Mouse (Mus musculus) gastrocnemius, adult 8-10 months (tissue): ENCODE measurements around the gene Evx2. TPM values are rescaled to one million over a fixed set of nuclear protein-coding genes. Genes with fewer than 3 reads are reported as not detected.

Experiments used
- DNase-seq, 2 experiments: peaks; one replicate each; pipeline ENCODE4 v3.0.0; 2022; ENCODE audit warnings: low spot score in 2 of 2
- total RNA-seq, 4 experiments: library from RNA; stranded (reverse); gene quantifications; 2 replicates each; pipeline ENCODE4 v1.2.4; 2022

The Evx2 gene
- total RNA-seq, 4 experiments from 2014 or later: not detected

DNA sequence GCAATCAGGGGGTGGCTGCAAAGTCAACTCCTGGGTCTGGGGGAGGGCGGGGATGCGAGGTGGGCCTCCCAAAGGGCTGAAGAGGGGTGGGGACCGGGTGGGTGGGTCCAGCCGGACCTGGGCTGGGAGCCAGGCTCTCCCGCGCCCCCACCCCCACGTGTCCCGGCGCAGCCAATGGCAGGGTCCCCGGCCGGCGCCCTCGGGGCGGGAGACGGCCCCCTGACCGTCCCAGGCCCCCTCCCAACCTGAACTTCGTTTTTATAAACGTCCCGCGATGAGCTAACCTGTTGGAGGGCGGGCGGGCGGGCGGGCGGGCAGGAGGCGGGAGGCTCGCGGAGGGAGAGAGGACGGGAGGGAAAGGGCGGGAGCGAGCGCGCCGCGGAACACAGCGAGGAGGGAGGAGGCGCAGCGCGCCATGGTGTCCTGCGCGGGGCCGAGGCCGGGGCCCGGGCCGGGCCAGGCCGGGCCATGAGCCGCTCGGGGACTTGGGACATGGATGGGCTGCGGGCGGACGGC is 8.5 kb upstream of the Evx2 start, which contains the start of gene Hoxd13:
TSS of gene Hoxd13 (plus strand) at position 469 of the 516 bp plus-strand sequence.
- DNase-seq: no peak

DNA sequence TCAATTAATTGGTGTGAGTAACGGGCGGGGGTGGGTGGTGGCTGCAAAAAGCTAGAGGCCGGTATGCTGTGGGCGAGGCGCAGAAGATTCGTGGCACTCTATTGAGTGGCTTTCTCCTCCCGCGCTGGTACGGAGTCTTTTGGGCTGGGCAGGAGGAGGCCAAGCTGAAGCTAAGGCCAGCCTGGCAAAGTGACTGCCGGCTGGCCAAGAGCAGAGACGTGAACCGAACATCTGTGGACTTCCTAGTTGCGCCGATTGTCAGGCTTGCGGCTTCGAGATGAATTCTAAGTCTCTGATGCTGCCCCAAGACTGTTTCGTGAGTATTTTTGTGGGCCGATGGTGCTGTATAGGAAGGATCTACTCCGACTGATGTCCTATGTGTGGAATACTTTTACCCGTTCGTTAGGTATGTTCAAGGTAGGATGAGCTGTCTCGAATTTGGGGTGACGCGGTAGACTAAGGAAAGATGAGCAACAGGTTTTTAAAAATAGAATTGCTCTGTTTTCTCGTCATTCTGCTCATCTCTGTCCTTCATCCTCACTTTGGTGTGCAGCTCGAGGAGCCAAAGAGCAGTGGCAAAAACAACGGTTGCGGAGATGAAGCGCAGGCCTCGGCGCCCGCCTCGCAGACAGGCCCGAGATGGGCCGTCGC is 8.0 kb upstream of the Evx2 start:
- no peak for DNase-seq

DNA sequence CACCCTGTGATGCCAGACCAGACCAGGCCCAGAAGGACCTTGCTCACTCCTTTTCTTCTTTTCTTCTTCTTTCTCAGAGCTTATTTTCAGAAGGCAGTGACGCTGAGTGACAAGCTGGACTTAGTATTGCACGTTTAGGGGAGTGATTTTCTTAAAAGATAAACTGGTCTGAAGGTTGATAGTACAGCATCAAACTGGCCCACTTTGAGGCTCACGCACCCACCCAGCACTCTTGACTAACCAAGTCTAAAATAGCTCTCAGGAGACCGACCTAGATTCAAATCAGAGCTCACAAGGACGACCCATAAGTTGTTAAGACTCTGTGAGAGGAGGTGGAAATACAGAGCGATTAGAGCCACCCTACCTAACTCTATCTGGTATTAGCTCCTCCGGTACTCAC is 7.1 kb upstream of the Evx2 start:
- DNase-seq: no peak

DNA sequence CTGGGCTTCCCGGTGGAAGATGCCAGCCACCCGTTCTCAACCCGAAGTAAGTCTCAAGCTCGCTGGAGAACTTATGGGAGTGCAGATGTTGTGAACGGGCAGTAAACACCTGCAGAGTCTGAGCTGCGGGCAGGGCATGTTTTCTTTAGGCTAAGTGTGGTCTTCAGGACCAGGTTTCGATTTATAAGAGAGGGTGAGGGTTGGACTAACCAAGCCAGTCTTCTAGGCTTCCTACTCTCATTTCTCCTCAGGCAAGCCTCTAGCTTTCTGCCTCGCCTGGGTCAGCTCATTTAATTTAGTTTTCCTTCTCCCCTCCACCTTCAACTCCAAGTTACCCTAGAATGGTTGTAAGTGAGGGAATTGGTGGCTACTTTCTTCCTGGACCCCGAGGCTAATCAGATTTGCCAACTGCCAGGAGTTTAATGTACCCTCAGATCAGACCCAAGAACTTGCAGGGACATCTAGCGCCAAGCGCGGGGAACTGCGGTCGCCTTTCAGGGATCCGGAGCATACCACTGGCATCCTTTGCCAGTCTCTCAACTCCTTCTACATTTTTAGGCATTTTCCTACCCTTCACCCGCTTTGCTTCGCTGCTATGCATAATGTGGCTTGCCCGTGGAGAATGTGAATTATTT is 4.1 kb upstream of the Evx2 start:
- no peak for DNase-seq

DNA sequence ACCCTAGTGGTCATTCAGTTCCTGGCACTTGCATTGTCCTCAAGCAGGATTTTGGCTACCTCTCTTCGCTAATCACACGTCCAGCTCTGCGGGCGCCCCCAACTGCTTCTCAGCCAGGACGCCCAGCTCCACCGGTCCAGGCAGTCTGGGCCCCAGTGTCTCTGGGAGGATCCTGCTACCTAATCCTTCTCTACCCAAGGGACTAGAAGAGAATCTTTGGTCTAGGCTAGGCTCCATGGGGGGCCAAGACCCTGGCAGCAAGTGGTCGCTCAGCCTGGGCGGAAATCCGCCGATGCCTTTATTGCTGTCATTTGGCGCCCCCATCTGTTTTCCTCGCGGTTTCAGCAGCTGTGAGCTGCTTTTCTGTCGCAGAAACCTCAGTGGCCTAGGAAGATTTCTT is 2.3 kb upstream of the Evx2 start:
- DNase-seq: no peak

DNA sequence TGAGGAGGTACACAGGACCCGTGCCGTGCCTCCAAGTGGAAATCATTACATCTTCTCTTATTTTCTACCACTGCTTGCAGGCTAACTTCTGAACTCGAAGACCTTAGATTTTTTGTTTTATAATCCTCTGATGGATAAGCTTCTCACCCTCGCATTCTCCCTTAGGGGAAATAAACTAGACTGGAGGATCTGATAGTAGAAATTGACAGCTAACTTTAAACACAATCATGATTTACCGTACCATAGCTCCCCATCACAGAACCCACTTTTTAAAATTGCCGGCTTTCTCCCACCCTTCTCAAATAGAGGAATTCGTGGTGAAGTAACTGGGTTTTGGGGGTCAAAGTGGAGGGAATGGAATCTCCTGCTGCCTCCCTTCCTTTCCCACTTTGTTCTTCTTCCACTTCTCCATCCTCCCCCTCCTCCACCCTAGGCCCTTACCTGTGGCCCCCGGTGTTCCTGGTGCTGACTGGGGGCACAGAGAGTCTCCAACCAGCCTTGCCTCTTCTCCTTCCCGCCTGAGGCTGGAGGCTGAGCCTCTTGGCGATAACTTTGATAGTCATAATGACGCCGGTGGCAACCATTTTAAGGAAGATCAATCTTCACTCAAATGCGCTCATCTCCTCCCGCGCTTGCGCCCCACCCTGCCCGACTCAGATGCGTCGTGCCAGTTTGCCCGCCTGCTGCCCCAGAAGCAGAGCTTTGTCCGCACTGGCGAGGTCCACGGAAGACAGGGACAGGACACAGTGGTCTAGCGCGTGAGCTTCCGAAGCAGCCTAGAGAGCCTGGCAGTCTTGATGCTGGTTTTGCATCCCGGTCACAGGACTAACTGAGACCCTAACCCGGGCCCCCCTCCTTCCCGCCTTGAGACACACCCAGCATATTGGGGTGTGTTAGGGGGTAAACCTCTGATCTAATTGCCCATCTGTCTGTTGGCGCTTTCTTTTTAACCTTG is 1.3 kb upstream of the Evx2 start:
- no peak for DNase-seq

DNA sequence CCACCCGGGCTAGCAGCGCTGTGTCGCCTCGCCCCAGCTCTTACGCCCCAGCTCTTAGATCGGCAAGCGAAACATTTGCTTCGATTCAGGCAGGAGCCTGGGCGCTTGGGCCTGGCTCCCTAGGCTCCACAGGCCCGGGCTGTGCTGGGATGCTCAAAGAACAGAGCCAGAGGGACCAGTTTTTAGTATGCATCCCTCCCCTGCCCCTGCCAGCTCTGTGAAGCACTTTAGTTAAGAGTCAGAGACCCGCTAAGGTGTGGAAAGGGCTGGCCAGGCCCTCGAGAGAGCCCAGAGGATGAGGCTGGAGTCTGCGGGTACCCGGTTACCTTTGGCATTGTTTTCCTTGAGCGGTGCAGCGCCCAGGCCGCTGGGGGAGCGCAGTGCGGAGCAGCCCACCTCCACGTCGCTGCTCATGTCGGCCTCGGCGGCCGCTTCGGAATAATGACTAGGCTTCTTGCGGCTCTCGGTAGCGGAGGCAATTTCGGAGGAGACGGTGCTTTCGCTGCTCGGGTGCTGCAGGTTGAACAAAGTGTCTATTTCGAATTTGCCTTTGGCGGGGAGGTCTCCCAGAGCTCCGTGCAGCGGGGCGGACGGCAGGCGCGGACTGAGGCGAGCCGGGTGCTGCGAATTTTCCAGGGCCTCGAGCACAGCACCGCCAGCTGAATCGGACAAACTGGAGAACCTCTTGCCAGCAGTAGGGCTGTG is 538 bp downstream of the Evx2 start:
- no peak for DNase-seq

DNA sequence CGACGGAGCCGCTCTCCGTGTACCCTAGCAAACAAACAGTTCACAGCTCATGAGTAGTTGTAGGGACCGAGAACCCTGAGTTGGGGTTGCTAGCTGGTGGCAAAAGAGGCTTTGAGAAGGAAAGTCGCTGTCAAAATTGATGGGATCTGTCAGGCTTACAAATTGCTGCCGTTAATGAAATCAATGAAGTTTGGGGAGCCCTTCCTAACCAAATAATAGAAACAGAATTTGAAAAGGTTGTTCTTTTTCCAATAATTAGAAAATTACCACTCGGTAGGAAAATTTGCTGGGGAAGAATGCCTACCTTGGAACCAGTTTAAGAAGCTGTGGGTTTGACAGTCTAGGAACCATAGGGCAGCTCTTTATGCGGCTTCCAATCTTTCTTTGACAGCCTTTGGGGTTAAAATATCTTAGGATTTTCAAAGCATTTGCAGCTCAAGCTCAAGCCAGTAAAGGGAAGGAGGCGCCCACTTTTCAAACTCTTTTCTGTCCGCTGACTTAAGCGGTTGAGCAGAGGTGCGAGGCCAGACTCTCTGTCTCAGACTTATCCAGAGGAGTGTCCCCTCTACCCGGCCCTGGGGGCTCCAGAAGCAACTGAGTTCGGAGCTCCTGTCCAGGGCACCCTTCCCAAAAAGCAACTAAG is 1.2 kb downstream of the Evx2 start:
- no peak for DNase-seq

DNA sequence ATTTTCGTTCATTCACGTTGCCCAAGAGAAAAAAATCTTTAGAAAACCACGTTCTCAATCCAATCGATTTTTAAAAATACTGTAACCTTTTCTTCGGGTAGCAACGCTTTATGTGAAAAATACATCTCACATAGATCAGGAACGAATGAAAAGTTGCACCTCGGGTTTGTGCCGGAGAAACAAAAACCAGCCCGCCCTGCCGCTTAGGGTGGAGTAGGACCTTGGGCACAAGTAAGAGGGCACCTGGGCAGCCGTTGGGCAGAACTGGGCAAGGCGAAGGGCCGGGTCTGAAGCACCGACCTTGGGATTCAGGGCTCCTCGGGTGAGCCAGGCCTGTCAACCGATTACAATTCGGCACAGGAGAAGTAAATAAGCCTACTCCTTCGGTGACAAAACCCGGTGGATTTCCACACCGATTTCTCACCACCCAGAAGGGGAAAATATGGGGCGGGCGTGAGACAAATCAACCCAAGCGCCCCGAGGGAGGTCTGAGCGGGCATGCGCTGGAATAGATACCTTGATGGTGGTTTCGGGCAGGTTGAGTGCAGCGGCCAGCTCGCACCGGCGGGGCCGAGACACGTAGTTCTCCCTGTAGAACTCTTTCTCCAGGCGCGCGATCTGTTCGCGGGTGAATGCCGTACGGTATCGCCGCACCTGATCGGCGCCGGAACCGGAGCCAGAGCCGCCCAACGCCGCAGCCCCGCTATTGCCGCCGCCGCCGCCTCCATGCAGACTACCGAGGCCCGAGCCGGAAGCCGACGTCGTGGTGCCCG is 1.9 kb downstream of the Evx2 start:
- DNase-seq: no peak

DNA sequence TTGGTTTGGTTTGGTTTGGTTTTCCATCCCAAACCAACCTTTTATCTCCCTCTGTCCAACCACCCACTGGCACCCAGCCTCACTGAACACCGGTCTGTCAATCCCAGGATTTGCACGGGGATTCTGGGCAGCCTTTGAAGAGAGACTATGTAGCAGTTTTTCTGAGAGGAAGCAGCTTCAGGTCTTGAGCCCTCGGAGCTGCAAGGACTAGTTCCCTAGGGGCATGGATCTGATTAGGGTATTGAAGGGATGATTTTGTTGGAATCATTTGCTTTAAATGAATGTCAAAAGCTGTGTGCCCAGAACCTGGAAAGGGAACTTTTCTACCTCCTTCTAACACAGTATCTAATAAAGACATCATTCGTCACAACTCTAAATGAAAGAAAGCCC is 2.7 kb downstream of the Evx2 start:
- DNase-seq: no peak

DNA sequence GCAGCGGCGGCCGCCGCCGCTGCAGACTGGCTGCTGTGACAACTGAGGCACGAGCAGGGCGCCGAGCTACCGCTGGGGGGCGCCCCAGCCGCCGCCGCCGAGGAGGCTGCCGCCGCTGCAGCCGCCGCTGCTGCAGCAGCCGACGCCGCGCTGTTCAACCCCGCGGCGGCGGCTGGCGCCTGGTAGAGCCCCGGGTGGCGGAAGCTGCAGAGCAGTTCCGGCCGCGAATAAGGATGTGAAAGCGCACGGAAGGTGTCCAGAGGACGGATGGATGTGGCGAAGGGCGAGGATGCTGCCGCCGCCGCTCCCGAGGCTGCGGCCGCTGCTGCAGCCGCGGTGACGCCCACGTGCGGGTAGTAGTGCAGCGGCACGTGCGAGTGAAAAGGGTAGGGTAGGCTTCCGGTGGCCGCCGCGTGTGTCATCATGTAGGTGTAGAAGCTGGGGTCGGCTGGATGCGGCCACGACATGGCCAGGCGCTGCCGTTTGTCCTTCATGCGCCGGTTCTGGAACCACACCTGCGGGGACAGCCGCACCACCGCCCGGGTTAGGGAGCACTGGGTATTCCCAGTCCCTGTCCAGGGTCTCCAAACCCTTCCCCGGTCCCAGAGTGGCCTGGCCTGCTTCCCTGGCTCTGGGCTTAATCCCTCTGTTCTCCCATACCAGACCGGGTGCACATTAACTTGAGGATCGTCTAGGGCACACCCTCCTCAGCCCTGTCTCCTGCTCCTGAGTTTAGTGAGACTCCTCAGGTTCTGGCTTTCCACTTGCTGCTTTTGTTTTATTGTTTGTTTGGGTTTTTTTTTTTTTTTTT is 3.3 kb downstream of the Evx2 start:
- DNase-seq: no peak

DNA sequence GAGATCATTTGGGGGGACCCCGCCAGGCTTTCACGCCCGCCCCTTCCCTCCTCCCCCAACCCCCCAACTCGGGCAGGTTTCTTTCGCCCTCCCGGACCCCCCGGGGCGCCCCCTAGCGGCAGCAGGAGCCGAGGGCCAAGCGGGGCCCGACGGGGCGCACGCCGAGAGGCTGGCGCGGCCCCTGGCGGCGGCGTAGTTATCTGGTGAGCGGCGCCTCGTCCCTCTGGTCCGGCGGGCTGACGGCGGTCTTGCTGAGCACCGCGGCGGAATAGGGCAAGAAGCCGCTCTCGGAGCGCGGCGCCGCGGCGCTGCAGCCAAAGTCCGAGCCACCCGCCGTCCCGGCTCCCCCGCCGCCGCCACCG is 4.0 kb downstream of the Evx2 start:
- no peak for DNase-seq

DNA sequence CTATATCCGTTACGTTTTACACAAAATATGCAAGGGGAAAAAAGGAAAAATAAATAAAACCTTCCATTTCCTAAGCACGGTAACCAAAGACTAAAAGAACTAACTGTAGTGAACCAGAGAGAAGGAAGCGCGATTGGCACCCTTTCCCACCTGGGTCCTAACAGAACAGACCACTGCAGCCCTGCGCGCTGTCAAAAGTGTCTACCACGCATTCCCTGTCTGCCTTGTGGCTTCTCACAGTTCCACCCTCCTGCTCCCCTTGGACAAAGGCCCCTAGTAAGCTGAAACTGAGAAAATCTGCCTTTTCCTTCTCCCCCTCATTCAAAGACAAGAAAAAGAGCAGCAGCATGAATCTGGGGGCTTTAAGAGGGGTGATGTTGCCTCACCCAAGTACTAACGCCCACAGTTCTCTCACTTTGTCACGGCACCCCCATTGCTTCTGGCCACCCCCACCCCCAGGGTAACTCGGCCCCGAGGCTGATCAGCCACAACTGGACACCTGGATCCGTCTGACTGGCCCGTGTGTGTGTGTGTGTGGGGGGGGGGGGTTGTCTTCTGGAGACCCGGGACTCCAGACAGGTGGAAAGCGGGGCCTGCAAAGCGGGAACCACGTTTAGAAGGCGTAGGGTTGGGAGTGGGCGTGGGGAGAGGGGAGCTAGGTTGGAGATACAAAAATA is 4.5 kb downstream of the Evx2 start:
- DNase-seq: no peak

DNA sequence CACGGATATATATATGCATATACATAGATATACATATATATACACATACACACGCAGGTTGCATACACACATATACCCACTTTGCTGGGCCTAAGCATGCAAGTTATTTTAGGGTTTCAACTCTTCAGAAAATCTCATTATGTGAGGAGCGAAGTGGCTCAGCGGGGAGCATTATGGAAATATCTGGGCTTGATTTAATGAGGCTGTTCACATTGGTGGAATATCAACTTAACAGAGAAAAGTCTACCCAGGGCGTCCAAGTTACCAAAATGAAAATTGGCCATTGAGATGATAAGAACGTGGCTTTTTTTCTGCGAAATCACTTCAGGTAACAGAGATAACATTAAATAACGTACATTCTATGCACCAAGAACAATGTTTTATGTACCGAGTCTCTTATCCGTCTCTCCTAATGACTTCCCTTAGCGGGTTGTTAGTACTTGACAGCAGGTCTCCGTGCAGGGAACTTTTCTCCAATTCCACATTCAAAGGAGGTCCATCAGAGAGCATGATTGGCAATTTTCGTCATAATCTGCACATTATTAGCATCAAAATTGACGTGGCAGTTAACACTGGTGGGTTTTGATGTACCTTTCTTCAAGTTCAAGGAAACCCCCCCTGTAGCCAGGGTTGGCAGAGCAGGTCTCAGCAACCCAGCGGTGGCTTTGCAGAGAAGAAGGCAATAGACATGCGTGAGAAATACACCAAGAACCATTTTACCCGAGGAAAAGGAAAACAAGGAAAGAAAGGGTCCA is 5.4 kb downstream of the Evx2 start:
- no peak for DNase-seq

DNA sequence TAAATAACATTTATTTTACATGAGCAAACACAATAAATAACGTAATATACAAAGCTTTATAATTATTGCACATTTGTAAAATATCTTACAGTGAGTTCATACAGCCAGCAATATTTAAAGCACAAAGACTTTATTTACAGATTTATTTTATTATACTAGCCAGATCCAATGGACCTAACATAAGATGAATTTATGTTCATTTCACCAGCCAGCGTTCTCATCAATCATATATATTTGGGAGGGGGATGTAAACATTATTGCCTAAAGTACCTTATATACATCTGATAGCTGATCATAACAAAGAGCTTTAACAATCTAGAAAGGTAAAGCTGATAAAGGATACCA is 6.4 kb downstream of the Evx2 start:
- no peak for DNase-seq

DNA sequence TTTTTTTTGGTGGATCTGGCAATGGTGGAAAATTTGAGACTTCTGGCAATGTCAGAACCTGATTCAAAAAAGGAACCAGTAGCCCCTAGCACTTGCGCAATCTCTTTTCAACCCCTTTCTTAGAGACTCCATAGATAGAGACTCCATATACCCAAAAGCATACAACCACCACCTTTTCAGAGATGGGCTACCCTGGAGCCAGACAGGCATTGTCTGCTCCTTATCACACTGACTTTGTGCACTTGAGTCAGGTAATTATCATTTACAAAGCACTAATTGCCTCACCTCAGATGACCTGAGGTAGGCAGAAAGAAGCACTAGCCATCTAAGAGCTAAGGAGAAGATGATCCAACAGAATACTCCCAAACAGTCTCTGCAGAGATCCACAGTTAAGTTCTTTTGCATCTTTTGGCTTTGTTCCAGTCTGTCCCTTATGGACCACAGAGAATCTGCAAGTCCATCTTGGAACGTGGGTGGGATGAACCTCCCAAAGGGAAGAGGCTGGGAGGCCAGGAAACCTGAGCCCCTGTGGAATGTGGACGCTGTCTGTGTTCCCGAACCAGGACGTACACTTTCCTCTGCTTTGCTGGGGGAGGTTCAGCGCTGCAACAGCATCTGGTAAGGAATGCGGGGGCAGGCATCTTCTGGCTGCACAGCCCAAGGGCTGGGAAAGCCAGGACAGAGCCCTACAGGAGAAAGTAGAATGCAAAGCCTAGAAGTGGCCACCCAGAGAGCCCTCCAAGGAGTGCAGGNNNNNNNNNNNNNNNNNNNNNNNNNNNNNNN is 12.1 kb downstream of the Evx2 start:
- no peak for DNase-seq

DNA sequence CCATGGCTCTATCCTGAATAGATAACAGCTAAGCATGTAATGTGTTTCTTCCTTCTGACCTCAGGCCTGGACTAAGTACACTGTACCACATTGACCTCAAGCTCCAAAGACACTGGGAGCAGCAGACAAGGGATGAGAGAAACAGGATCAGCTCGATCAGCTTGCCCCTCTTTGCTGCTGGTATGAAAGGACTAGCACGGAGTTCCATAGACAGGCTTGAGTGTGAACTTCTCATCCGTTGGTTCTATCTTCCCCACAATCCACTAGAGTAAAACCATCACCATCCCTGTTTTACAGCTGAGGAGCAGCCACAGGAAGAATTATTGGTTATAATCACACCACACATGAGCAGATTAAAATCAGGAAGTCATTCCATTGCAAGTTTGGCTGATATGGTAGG is 13.7 kb downstream of the Evx2 start:
- no peak for DNase-seq
